Mouse (Mus musculus): Measurements from ENCODE around the gene Smim4. TPM values are rescaled to one million over a fixed set of nuclear protein-coding genes. Genes with fewer than 3 reads are reported as not detected.

Gene Smim4
- polyA plus RNA-seq, 1 experiment from 2014 or later, result 62.7 TPM

DNA sequence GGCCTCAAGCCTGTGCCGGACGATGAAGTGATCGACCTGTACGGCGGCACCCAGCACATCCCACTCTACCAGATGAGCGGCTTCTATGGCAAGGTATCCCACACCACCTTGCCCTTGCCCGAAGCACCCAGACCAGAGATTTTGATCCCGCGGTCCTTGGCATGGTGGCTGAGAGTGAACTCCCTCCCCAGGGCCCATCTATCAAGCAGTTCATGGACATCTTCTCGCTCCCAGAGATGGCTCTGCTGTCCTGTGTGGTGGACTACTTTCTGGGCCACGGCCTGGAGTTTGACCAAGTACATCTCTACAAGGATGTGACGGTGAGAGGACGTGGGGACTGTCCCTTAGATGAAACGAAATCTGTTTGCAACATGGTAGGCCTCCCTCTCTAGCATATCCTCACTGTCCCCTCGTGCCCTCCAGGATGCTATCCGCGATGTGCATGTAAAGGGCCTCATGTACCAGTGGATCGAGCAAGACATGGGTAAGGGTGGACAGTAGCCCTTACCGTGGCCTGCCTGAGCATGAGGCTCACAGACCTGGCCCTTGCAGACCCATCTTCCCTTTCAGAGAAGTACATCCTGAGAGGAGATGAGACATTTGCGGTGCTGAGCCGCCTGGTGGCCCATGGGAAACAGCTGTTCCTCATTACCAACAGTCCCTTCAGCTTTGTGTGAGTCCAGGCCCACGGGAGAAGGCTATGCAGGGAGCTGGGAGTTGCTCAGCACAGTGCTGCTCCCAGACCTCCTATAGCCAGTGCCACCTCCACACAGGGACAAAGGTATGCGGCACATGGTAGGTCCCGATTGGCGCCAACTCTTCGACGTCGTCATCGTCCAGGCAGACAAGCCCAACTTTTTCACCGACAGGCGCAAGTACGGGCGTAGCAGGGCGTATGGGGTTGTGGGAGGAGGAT lies 7.0 kb upstream of the Smim4 start:
- Histone ChIP-seq H3K27ac (ENCODE audit: low read length) (no peak overlapping the region), H3K4me3 (replicated peaks; ENCODE audit: low read length) (no peak overlapping the region), H3K27me3 (replicated peaks; ENCODE audit: control insufficient read depth, insufficient read depth, low read length) (no peaks in the 10 kb centered on the region), H3K36me3 (ENCODE audit: control insufficient read depth, insufficient read depth) (no peaks in the 10 kb centered on the region; the same call in 1 of the 2 replicates), H3K9me3 (ENCODE audit: control insufficient read depth, low read length) (no peaks in the 10 kb centered on the region), H3K4me2 (ENCODE audit: low read length) (no peak overlapping the region), H3K9ac (replicated peaks; ENCODE audit: low read depth, low read length) (no peak overlapping the region), H3K4me1 (replicated peaks; ENCODE audit: control insufficient read depth, insufficient read depth, low read length) (peaks cover 34% of the 10 kb centered on the region)
- ATAC-seq, result no peak
- WGBS, result 97% methylated on average over 34 of the region's 34 CpGs

DNA sequence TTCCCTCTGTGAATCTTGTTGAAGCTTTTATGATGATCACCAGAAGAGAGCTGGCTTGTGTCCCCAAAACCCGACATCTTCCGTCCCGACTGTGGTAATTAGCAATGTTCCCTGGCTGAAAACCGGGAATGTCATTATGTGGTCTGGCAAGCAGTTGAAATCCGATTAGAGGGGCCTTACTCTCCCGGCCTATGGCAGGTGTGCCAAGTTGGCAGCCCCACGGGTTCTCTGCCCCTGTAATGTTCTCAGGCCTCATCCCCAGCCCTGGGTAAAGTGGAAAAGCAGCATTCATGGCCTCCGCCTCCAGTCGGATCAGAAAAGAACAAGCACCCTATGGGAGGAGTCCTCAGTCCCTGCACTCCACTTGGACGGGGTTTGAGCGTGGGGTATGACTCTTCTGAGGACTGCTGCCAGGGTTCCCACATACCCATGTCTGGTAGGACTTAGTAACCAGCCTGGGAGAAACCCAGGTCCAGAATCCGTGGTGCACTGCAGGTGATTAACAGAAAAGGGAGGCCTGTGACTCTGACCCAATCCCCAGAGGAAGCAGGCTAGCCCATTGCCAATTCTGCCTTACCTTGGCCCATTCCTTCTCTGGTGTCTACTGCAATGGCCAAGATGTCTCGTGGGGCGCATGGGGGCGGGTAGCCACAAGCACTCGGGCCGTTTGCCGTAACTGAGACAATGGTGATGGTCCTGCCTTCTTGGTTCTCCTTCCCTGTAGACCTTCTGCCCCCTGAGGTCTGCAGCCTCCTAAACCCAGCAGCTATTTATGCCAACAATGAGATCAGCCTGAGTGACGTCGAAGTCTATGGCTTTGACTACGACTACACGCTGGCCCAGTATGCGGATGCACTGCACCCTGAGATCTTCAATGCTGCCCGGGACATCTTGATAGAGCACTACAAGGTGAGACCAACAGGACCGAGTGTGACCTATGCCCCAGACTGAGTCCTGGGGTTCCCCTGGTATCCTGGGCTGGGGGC lies 5.6 kb upstream of the Smim4 start:
- ATAC-seq, result peak; percentile 11; the same call in 1 of the 2 replicates
- Histone ChIP-seq H3K36me3 (ENCODE audit: control insufficient read depth, insufficient read depth) (no peaks in the 10 kb centered on the region; the same call in 1 of the 2 replicates), H3K4me2 (ENCODE audit: low read length) (no peak overlapping the region), H3K9me3 (ENCODE audit: control insufficient read depth, low read length) (no peaks in the 10 kb centered on the region), H3K27me3 (replicated peaks; ENCODE audit: control insufficient read depth, insufficient read depth, low read length) (no peaks in the 10 kb centered on the region), H3K4me1 (replicated peaks; ENCODE audit: control insufficient read depth, insufficient read depth, low read length) (peaks cover 43% of the 10 kb centered on the region), H3K4me3 (replicated peaks; ENCODE audit: low read length) (no peak overlapping the region), H3K27ac (ENCODE audit: low read length) (peak overlapping the region; percentile 64), H3K9ac (replicated peaks; ENCODE audit: low read depth, low read length) (no peak overlapping the region)
- 61% methylated on average over 25 of the region's 25 CpGs for WGBS

DNA sequence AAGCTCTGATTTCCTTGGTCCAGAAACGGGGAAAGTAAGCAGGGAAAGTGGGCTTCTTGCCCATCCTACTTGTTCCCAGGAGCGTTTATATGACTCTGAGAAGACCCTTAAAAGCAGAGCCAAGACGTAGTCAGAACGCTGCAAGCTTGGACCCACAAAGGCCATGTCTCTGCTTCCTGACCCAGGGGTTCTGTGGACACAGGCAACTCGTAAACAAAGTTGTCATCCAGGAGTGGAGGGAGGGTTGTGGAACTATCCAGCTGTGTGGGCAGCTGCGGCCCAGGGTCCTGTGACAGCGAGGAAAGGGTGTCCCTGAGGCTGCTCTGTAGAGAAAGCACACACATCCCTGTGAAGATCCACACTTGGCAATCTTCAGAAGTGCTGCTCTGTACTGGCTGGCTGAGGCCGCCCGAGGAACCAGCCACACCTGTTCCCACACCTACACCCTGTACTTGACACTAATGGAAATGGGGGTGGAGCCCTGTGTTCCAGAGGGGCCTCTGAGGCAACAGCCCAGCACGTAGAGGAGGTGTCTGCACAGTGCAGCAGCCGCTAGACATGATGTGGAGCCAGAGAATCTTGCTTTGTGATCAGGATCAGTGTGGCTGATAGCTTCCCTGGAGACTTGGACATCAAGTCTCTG lies 4.4 kb upstream of the Smim4 start:
- Histone ChIP-seq H3K9ac (replicated peaks; ENCODE audit: low read depth, low read length) (0 out of 2 replicates have a peak overlapping the region, but pooled peaks have one; percentile 4), H3K9me3 (ENCODE audit: control insufficient read depth, low read length) (no peaks in the 10 kb centered on the region), H3K27me3 (replicated peaks; ENCODE audit: control insufficient read depth, insufficient read depth, low read length) (no peaks in the 10 kb centered on the region), H3K27ac (ENCODE audit: low read length) (peak overlapping the region; percentile 64), H3K36me3 (ENCODE audit: control insufficient read depth, insufficient read depth) (no peaks in the 10 kb centered on the region; the same call in 1 of the 2 replicates), H3K4me2 (ENCODE audit: low read length) (peak overlapping the region; percentile 0), H3K4me3 (replicated peaks; ENCODE audit: low read length) (no peak overlapping the region), H3K4me1 (replicated peaks; ENCODE audit: control insufficient read depth, insufficient read depth, low read length) (peaks cover 45% of the 10 kb centered on the region)
- ATAC-seq, result no peak
- 58% methylated on average over 11 of the region's 11 CpGs for WGBS

DNA sequence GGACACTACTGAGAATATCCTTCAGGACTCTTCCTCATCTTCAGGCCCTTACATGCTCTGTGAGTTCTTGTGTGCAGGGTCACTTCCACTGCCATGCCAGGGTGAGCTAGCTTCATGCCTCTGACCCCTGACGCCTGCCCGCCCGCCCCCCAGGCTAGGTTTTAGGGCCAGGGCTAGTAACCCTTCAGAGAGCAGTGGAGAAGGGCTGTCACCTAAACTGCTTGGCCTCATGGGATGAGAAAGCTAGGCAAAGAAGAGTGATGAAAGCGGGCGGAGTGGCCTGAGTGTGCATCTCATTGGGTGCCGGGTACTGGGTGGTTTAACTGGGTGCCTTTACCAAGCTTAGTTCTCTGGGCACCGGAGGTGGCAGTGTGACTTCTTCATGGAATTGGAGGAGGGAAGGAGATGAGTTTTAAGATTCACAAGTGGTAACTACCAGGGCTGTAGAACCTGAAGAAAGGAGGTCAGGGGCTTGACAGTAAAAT lies 3.8 kb upstream of the Smim4 start:
- peaks cover 48% of the 10 kb centered on the region for H3K4me1 ChIP-seq (replicated peaks; ENCODE audit: control insufficient read depth, insufficient read depth, low read length)
- WGBS, result 82% methylated on average over 7 of the region's 7 CpGs
- H3K27ac ChIP-seq (ENCODE audit: low read length), result no peak overlapping the region
- no peaks in the 10 kb centered on the region; the same call in 1 of the 2 replicates for H3K36me3 ChIP-seq (ENCODE audit: control insufficient read depth, insufficient read depth)
- 0 out of 2 replicates have a peak overlapping the region, but pooled peaks have one; percentile 4 for H3K9ac ChIP-seq (replicated peaks; ENCODE audit: low read depth, low read length)
- no peaks in the 10 kb centered on the region for H3K27me3 ChIP-seq (replicated peaks; ENCODE audit: control insufficient read depth, insufficient read depth, low read length)
- H3K4me3 ChIP-seq (replicated peaks; ENCODE audit: low read length), result no peak overlapping the region
- no peaks in the 10 kb centered on the region for H3K9me3 ChIP-seq (ENCODE audit: control insufficient read depth, low read length)
- no peak for ATAC-seq
- H3K4me2 ChIP-seq (ENCODE audit: low read length), result peak overlapping the region; percentile 56

DNA sequence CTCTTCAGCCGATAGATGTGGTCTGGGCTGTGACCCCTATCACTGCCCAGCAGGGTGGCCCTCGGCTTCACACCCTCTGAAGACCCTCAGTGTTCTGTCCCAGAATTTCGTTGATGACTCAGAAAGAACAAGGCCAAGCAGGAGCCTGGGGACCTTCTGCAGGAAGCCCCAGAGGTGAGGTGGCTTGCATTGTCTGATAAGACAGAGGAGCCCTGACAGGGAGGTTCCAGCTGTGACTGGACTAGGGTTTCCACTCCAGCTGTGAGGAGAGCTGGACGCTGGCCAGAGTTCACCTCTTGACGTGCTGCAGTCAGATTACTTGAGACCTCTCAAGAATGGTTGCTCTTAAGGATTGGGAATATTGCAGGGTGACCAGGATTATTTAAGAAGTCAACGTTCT lies 3.3 kb upstream of the Smim4 start:
- Histone ChIP-seq H3K36me3 (ENCODE audit: control insufficient read depth, insufficient read depth) (no peaks in the 10 kb centered on the region; the same call in 1 of the 2 replicates), H3K27me3 (replicated peaks; ENCODE audit: control insufficient read depth, insufficient read depth, low read length) (no peaks in the 10 kb centered on the region), H3K4me2 (ENCODE audit: low read length) (peak overlapping the region; percentile 56), H3K9ac (replicated peaks; ENCODE audit: low read depth, low read length) (peak overlapping the region; percentile 77), H3K9me3 (ENCODE audit: control insufficient read depth, low read length) (no peaks in the 10 kb centered on the region), H3K27ac (ENCODE audit: low read length) (no peak overlapping the region), H3K4me3 (replicated peaks; ENCODE audit: low read length) (peak overlapping the region; percentile 68), H3K4me1 (replicated peaks; ENCODE audit: control insufficient read depth, insufficient read depth, low read length) (peaks cover 53% of the 10 kb centered on the region)
- 6% methylated on average over 6 of the region's 6 CpGs for WGBS
- no peak for ATAC-seq

DNA sequence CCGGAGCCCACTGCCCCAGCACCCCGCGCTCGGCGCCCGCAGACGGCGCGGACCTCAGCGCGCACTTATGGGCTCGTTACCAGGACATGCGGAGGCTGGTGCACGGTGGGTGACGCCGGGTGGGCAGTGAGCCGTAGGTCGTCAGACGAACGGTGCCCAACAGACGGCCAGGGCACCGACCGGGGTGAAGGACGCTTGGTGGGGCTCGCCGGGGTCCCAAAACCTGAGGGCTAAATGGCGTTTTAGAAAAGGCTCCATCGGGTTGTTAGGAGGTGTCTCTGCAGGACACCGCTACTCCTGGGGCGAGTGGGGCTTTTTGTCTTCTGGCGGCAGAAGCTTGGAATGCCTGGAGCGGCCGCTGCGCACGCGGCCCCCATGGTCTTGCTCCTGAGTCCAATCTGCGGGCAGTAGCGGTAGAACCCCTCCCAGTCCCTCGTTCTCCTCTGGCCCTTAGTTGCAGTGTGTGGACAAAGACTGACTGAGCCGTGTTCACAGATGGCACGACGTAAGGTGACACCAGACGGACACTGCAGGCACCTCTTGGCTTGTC lies 2.6 kb upstream of the Smim4 start:
- no peaks in the 10 kb centered on the region for H3K9me3 ChIP-seq (ENCODE audit: control insufficient read depth, low read length)
- H3K4me3 ChIP-seq (replicated peaks; ENCODE audit: low read length), result peak overlapping the region; percentile 68
- no peak; the same call in 1 of the 2 replicates for ATAC-seq
- no peaks in the 10 kb centered on the region; the same call in 1 of the 2 replicates for H3K36me3 ChIP-seq (ENCODE audit: control insufficient read depth, insufficient read depth)
- peak overlapping the region; percentile 49 for H3K27ac ChIP-seq (ENCODE audit: low read length)
- peaks cover 58% of the 10 kb centered on the region for H3K4me1 ChIP-seq (replicated peaks; ENCODE audit: control insufficient read depth, insufficient read depth, low read length)
- peak overlapping the region; percentile 56 for H3K4me2 ChIP-seq (ENCODE audit: low read length)
- peak overlapping the region; percentile 77 for H3K9ac ChIP-seq (replicated peaks; ENCODE audit: low read depth, low read length)
- H3K27me3 ChIP-seq (replicated peaks; ENCODE audit: control insufficient read depth, insufficient read depth, low read length), result no peaks in the 10 kb centered on the region
- under 1% methylated on average over 43 of the region's 43 CpGs for WGBS

DNA sequence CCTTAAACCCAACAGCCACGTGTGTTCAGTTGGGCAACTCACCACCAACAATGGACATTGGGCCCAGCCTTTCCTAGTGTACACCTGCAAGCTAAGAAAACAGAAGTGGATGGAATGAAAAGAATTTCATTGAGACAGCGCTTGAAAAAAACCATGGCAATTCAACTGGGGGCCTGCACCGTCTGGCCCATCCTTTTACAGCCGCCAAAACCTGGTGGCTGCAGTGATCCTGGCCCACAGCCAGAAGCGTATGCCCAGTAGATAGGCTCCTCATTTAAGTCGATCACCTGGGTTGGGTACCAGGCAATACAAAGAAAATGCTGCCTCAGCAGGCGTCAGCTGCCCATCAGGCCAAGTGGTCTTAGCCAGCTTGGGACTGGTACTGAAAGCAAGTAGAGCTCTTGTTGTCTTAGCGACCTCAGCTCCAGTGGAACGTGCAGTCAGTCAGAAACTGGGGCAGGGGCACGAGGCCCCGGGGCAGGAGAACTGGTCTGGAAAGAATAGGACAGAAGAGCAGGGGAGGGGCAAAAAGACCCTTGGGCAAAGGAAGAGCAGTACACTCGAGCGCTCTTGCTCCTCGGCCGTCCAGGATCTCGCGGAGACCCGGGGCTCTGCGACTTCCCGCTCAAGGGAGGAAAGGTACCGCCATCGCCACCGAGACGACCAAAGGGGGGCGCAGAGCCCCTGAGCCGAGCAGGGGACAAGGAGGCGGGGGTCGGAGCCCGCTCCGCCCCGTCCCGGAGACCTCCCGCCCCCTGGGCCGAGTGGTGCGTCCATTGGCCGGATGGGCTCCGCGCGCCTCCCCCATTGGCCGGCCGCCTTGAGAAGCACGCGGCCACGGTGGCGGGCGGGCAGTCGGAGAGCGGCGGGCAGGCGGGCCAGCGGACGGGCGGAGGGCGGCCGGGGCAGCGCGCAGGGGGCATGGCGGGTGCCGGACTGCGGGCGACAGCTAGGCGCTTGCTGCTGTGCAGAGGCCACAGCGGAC lies 1.8 kb upstream of the Smim4 start, which contains the start of gene Nt5dc2:
TSS of gene Nt5dc2 (plus strand) at position 818 of the 985 bp plus-strand sequence.
- Histone ChIP-seq H3K4me1 (replicated peaks; ENCODE audit: control insufficient read depth, insufficient read depth, low read length) (peaks cover 61% of the 10 kb centered on the region), H3K4me3 (replicated peaks; ENCODE audit: low read length) (peak within 1 kb of the TSS; percentile 68), H3K9me3 (ENCODE audit: control insufficient read depth, low read length) (no peaks in the 10 kb centered on the region), H3K36me3 (ENCODE audit: control insufficient read depth, insufficient read depth) (no peaks in the 10 kb centered on the region), H3K9ac (replicated peaks; ENCODE audit: low read depth, low read length) (peak within 1 kb of the TSS; percentile 77), H3K27ac (ENCODE audit: low read length) (peak within 1 kb of the TSS; percentile 49), H3K4me2 (ENCODE audit: low read length) (peak within 1 kb of the TSS; percentile 56), H3K27me3 (replicated peaks; ENCODE audit: control insufficient read depth, insufficient read depth, low read length) (no peaks in the 10 kb centered on the region)
- peak; percentile 61 for ATAC-seq
- WGBS, result 3% methylated on average over 52 of the region's 63 CpGs
